Mouse (Mus musculus) heart, embryonic 10.5 days (tissue): ENCODE data around the gene Cdc42ep2. TPM values are rescaled to one million over a fixed set of nuclear protein-coding genes. Genes with fewer than 3 reads are reported as not detected.

Source experiments
- DNase-seq: peaks from one replicate; pipeline ENCODE4 v3.0.0-alpha.2; 2017; ENCODE audit warnings: low spot score
- H3K27ac ChIP-seq: fragments of 300-500 bp; sonication (generic); 2 replicates; pipeline ENCODE4 v1.5.1; 2016; ENCODE audit warnings: mild to moderate bottlenecking
- H3K27me3 ChIP-seq: fragments of 300-500 bp; sonication (generic); 2 replicates; pipeline ENCODE4 v1.6.1; 2016; ENCODE audit warnings: mild to moderate bottlenecking; ENCODE audit not compliant: poor library complexity, insufficient read depth, severe bottlenecking
- H3K36me3 ChIP-seq: fragments of 300-500 bp; sonication (generic); 2 replicates; pipeline ENCODE4 v1.6.1; 2016; ENCODE audit warnings: mild to moderate bottlenecking, moderate library complexity
- H3K4me1 ChIP-seq: fragments of 300-500 bp; sonication (generic); 2 replicates; pipeline ENCODE4 v1.6.1; 2016; ENCODE audit warnings: mild to moderate bottlenecking
- H3K4me3 ChIP-seq: fragments of 300-500 bp; sonication (generic); 2 replicates; pipeline ENCODE4 v1.5.1; 2016; ENCODE audit warnings: mild to moderate bottlenecking, moderate library complexity
- H3K9me3 ChIP-seq: fragments of 300-500 bp; sonication (generic); 2 replicates; pipeline ENCODE4 v1.6.1; 2016; ENCODE audit warnings: mild to moderate bottlenecking, moderate library complexity
- WGBS: fragments of 180-500 bp; shearing (Covaris S2); methylation state at CpG from one replicate; pipeline ENCODE4 v1.1.7; 2016; 5-methylcytosine and 5-hydroxymethylcytosine counted together
- polyA plus RNA-seq: library from polyadenylated mRNA; unstranded; fragments of >200 nt; fragmentation: Nextera tagmentation; extraction: Ambion mirVana; gene quantifications from 2 replicates; pipeline ENCODE4 v1.2.1, GENCODE M21; 2016

The Cdc42ep2 gene
- polyA plus RNA-seq = 5.9 and 7.4 TPM in 2 replicates

GRCm38 (mm10) chr19:5924713-5925093 is at the start of gene Cdc42ep2:
Gene Cdc42ep2 (minus strand): TSS chr19:5924816.
- Histone ChIP-seq H3K36me3 (no peaks in the 10 kb centered on the region), H3K27ac (peak within 1 kb of the TSS; percentile 83), H3K4me3 (peak within 1 kb of the TSS; percentile 65), H3K27me3 (peaks cover 9% of the 10 kb centered on the region; the same call in 1 of the 2 replicates), H3K9me3 (no peaks in the 10 kb centered on the region), H3K4me1 (peaks cover 63% of the 10 kb centered on the region)
- DNase-seq = peak; percentile 98
- under 1% methylated on average over 18 of the region's 18 CpGs for WGBS

GRCm38 (mm10) chr19:5967664-5968063 is 43.0 kb upstream of the Cdc42ep2 start:
- Histone ChIP-seq H3K36me3 (no peaks in the 10 kb centered on the region), H3K4me3 (no peak overlapping the region), H3K4me1 (peaks cover 24% of the 10 kb centered on the region), H3K27me3 (0 out of 2 replicates have a peak, but pooled peaks cover 8% of the 10 kb centered on the region), H3K9me3 (no peaks in the 10 kb centered on the region), H3K27ac (no peak overlapping the region)
- DNase-seq = no peak
- 73% methylated on average over 10 of the region's 10 CpGs for WGBS

- H3K4me3 ChIP-seq = no peak overlapping the region
Observed at GRCm38 (mm10) chr19:5966786-5967185, 42.2 kb upstream of the Cdc42ep2 start.

GRCm38 (mm10) chr19:5965910-5966309 is 41.3 kb upstream of the Cdc42ep2 start:
- no peak overlapping the region for H3K27ac ChIP-seq
- H3K4me3 ChIP-seq = no peak overlapping the region
- H3K27me3 ChIP-seq = no peaks in the 10 kb centered on the region
- H3K36me3 ChIP-seq = peaks cover 9% of the 10 kb centered on the region
- WGBS = 96% methylated on average over 2 of the region's 2 CpGs
- peaks cover 37% of the 10 kb centered on the region for H3K4me1 ChIP-seq
- H3K9me3 ChIP-seq = no peaks in the 10 kb centered on the region
- DNase-seq = no peak

More at GRCm38 (mm10) chr19:5966786-5967185, 42.2 kb upstream of the Cdc42ep2 start:
- Histone ChIP-seq H3K4me1 (peaks cover 28% of the 10 kb centered on the region), H3K9me3 (no peaks in the 10 kb centered on the region), H3K36me3 (peaks cover under 1% of the 10 kb centered on the region; the same call in 1 of the 2 replicates), H3K27ac (peak overlapping the region; percentile 30; the same call in 1 of the 2 replicates), H3K27me3 (0 out of 2 replicates have a peak, but pooled peaks cover 2% of the 10 kb centered on the region)
- 37% methylated on average over 6 of the region's 6 CpGs for WGBS
- DNase-seq = no peak

- Histone ChIP-seq H3K27ac (peak overlapping the region; percentile 86; the same call in 1 of the 2 replicates), H3K27me3 (no peaks in the 10 kb centered on the region), H3K4me3 (no peak overlapping the region), H3K4me1 (peaks cover 38% of the 10 kb centered on the region), H3K36me3 (peaks cover 15% of the 10 kb centered on the region), H3K9me3 (no peaks in the 10 kb centered on the region)
- no peak for DNase-seq
- 5% methylated on average over 4 of the region's 4 CpGs for WGBS
Observed at GRCm38 (mm10) chr19:5965280-5965679, 40.7 kb upstream of the Cdc42ep2 start.

- no peaks in the 10 kb centered on the region for H3K27me3 ChIP-seq
- 87% methylated on average over 2 of the region's 2 CpGs for WGBS
- H3K4me3 ChIP-seq = peak overlapping the region; percentile 79
- DNase-seq = no peak
- H3K4me1 ChIP-seq = peaks cover 38% of the 10 kb centered on the region
- H3K9me3 ChIP-seq = no peaks in the 10 kb centered on the region
- peak overlapping the region; percentile 86; the same call in 1 of the 2 replicates for H3K27ac ChIP-seq
- peaks cover 17% of the 10 kb centered on the region for H3K36me3 ChIP-seq
Observed at GRCm38 (mm10) chr19:5964804-5965203, 40.2 kb upstream of the Cdc42ep2 start.

GRCm38 (mm10) chr19:5963883-5964562 is 39.4 kb upstream of the Cdc42ep2 start, which contains the start of gene Pola2:
Gene Pola2 (minus strand): TSS chr19:5964202.
- WGBS = under 1% methylated on average over 50 of the region's 50 CpGs
- peaks cover 38% of the 10 kb centered on the region for H3K4me1 ChIP-seq
- no peaks in the 10 kb centered on the region for H3K9me3 ChIP-seq
- peak within 1 kb of the TSS; percentile 79 for H3K4me3 ChIP-seq
- H3K27me3 ChIP-seq = no peaks in the 10 kb centered on the region
- peak; percentile 93 for DNase-seq
- H3K27ac ChIP-seq = peak within 1 kb of the TSS; percentile 86
- H3K36me3 ChIP-seq = peaks cover 25% of the 10 kb centered on the region

- Histone ChIP-seq H3K9me3 (no peaks in the 10 kb centered on the region), H3K4me1 (peaks cover 38% of the 10 kb centered on the region), H3K27me3 (no peaks in the 10 kb centered on the region), H3K4me3 (peak overlapping the region; percentile 79), H3K27ac (no peak overlapping the region), H3K36me3 (peaks cover 38% of the 10 kb centered on the region)
- WGBS = 34% methylated on average over 1 of the region's 1 CpGs
- no peak for DNase-seq
Observed at GRCm38 (mm10) chr19:5962651-5963050, 38.0 kb upstream of the Cdc42ep2 start.

- WGBS = 87% methylated on average over 5 of the region's 5 CpGs
- peaks cover 48% of the 10 kb centered on the region for H3K4me1 ChIP-seq
- peaks cover 72% of the 10 kb centered on the region for H3K36me3 ChIP-seq
- no peaks in the 10 kb centered on the region for H3K9me3 ChIP-seq
- no peaks in the 10 kb centered on the region for H3K27me3 ChIP-seq
- no peak overlapping the region for H3K27ac ChIP-seq
- no peak overlapping the region for H3K4me3 ChIP-seq
- DNase-seq = no peak
Observed at GRCm38 (mm10) chr19:5957371-5957770, 32.8 kb upstream of the Cdc42ep2 start.

GRCm38 (mm10) chr19:5956685-5957084 is 32.1 kb upstream of the Cdc42ep2 start:
- 23% methylated on average over 3 of the region's 3 CpGs for WGBS

GRCm38 (mm10) chr19:5955704-5956670 is 31.4 kb upstream of the Cdc42ep2 start:
- DNase-seq = no peak
- Histone ChIP-seq H3K4me3 (0 out of 2 replicates have a peak overlapping the region, but pooled peaks have one; percentile 8), H3K9me3 (no peaks in the 10 kb centered on the region), H3K27me3 (no peaks in the 10 kb centered on the region), H3K4me1 (peaks cover 50% of the 10 kb centered on the region), H3K36me3 (peaks cover 75% of the 10 kb centered on the region), H3K27ac (peak overlapping the region; percentile 47; the same call in 1 of the 2 replicates)
- 58% methylated on average over 28 of the region's 28 CpGs for WGBS

More at GRCm38 (mm10) chr19:5956685-5957084, 32.1 kb upstream of the Cdc42ep2 start:
- no peaks in the 10 kb centered on the region for H3K27me3 ChIP-seq
- H3K4me3 ChIP-seq = no peak overlapping the region
- peaks cover 52% of the 10 kb centered on the region for H3K4me1 ChIP-seq
- peaks cover 75% of the 10 kb centered on the region for H3K36me3 ChIP-seq
- DNase-seq = peak; percentile 91
- no peaks in the 10 kb centered on the region for H3K9me3 ChIP-seq
- H3K27ac ChIP-seq = no peak overlapping the region

GRCm38 (mm10) chr19:5954936-5955335 is 30.3 kb upstream of the Cdc42ep2 start:
- Histone ChIP-seq H3K9me3 (no peaks in the 10 kb centered on the region), H3K27me3 (no peaks in the 10 kb centered on the region), H3K36me3 (peaks cover 78% of the 10 kb centered on the region), H3K27ac (0 out of 2 replicates have a peak overlapping the region, but pooled peaks have one; percentile 30), H3K4me1 (peaks cover 49% of the 10 kb centered on the region), H3K4me3 (no peak overlapping the region)
- no peak for DNase-seq
- WGBS = 90% methylated on average over 10 of the region's 10 CpGs
